Mouse (Mus musculus): ENCODE data around the gene Ppdpf. TPM values are rescaled to one million over a fixed set of nuclear protein-coding genes. Genes with fewer than 3 reads are reported as not detected.

Gene Ppdpf
- total and polyA plus RNA-seq, 3 experiments, result 60.0 to 113 (median 71.2) TPM

- DNase-seq (ENCODE audit: extremely low read depth), result no peak
- no peak for TF ChIP-seq TBP (conservative IDR thresholded peaks at IDR 0.05; ENCODE audit: low read depth, low read length)
- TF ChIP-seq MYC (IDR thresholded peaks at IDR 0.05; ENCODE audit: low read depth, low read length), result no peak
- TF ChIP-seq CTCF (conservative IDR thresholded peaks at IDR 0.05 in 1 of 2, IDR thresholded peaks at IDR 0.05 in 1 of 2; ENCODE audit: low read depth in 2 of 2, low read length in 2 of 2), result no peak
- no peak for TF ChIP-seq POLR2AphosphoS2 (IDR thresholded peaks at IDR 0.05; ENCODE audit: low read depth, low read length)
- no peak for TF ChIP-seq ZKSCAN1 (IDR thresholded peaks at IDR 0.05; ENCODE audit: borderline replicate concordance, low read depth, low read length)
- TF ChIP-seq MAFK (IDR thresholded peaks at IDR 0.05; ENCODE audit: insufficient replicate concordance, low read length), result no peak
- no peak for TF ChIP-seq ETS1 (conservative IDR thresholded peaks at IDR 0.05; ENCODE audit: low read depth, low read length)
- TF ChIP-seq EP300 (IDR thresholded peaks at IDR 0.05; ENCODE audit: low read length), result no peak
- no peak for TF ChIP-seq IRF4 (IDR thresholded peaks at IDR 0.05; ENCODE audit: low read depth, low read length)
- no peak for TF ChIP-seq RCOR1 (conservative IDR thresholded peaks at IDR 0.05; ENCODE audit: low read depth, low read length)
- TF ChIP-seq JUND (conservative IDR thresholded peaks at IDR 0.05; ENCODE audit: low read depth, low read length), result no peak
- no peak for TF ChIP-seq POLR2A (IDR thresholded peaks at IDR 0.05; ENCODE audit: low read depth, low read length)
- no peak for TF ChIP-seq SMC3 (IDR thresholded peaks at IDR 0.05; ENCODE audit: low read depth, low read length)
- TF ChIP-seq RAD21 (IDR thresholded peaks at IDR 0.05; ENCODE audit: low read depth, low read length), result no peak
- TF ChIP-seq BHLHE40 (IDR thresholded peaks at IDR 0.05; ENCODE audit: low read depth, low read length), result no peak
- no peak for TF ChIP-seq MXI1 (IDR thresholded peaks at IDR 0.05; ENCODE audit: low read depth, low read length)
- H3K79me2 ChIP-seq (replicated peaks; ENCODE audit: control insufficient read depth, extremely low read depth, insufficient read depth, poor library complexity, severe bottlenecking), result no peaks in the 10 kb centered on the region
- no peaks in the 10 kb centered on the region for H3K9me3 ChIP-seq (replicated peaks; ENCODE audit: low read length)
- dilution Hi-C loops (cut with MboI; ENCODE audit: extremely low pct_ligation_motif_present, extremely low pct_unique_long_range_greater_than_20kb, low sequenced_read_pairs), result no loop called here
- peaks cover 7% of the 10 kb centered on the region in 2 experiments; a peak in 3 of 4 replicates for H3K4me1 ChIP-seq (ENCODE audit: control insufficient read depth in 1 of 2, insufficient read depth in 2 of 2)
- no peak overlapping the region for H3K27ac ChIP-seq (ENCODE audit: insufficient read depth, low read depth)
- H3K36me3 ChIP-seq (replicated peaks in 1 of 2; ENCODE audit: control insufficient read depth in 1 of 2, insufficient read depth in 1 of 2, low read length in 1 of 2), result no peaks in the 10 kb centered on the region
- H3K4me3 ChIP-seq (replicated peaks in 1 of 3; ENCODE audit: low read depth in 2 of 3, low read length in 2 of 3, poor library complexity in 1 of 3), result no peak overlapping the region
- H3K4me2 ChIP-seq (ENCODE audit: insufficient read depth, low read depth, poor library complexity, severe bottlenecking), result no peak overlapping the region
- H3K9ac ChIP-seq (ENCODE audit: insufficient read depth, low read depth), result no peak overlapping the region
- in situ Hi-C loops (cut with MboI; ENCODE audit: low pct_ligation_motif_present, low pct_unique_long_range_greater_than_20kb, low sequenced_read_pairs), result no loop called here
- no peaks in the 10 kb centered on the region for H3K27me3 ChIP-seq (replicated peaks)
Measured at GRCm38 (mm10) chr2:181205678-181206077, 18.6 kb downstream of the Ppdpf start.

GRCm38 (mm10) chr2:181206118-181206517 is 19.1 kb downstream of the Ppdpf start:
- Histone ChIP-seq H3K4me3 (replicated peaks in 1 of 3; ENCODE audit: low read depth in 2 of 3, low read length in 2 of 3, poor library complexity in 1 of 3) (no peak overlapping the region), H3K9me3 (replicated peaks; ENCODE audit: low read length) (no peaks in the 10 kb centered on the region), H3K27ac (ENCODE audit: insufficient read depth, low read depth) (no peak overlapping the region), H3K79me2 (replicated peaks; ENCODE audit: control insufficient read depth, extremely low read depth, insufficient read depth, poor library complexity, severe bottlenecking) (no peaks in the 10 kb centered on the region), H3K9ac (ENCODE audit: insufficient read depth, low read depth) (no peak overlapping the region), H3K4me1 (ENCODE audit: control insufficient read depth in 1 of 2, insufficient read depth in 2 of 2) (0 out of 4 replicates have a peak, but pooled peaks cover 3% of the 10 kb centered on the region in 2 experiments), H3K36me3 (replicated peaks in 1 of 2; ENCODE audit: control insufficient read depth in 1 of 2, insufficient read depth in 1 of 2, low read length in 1 of 2) (no peaks in the 10 kb centered on the region), H3K4me2 (ENCODE audit: insufficient read depth, low read depth, poor library complexity, severe bottlenecking) (no peak overlapping the region), H3K27me3 (replicated peaks) (no peaks in the 10 kb centered on the region)
- dilution Hi-C loops (cut with MboI; ENCODE audit: extremely low pct_ligation_motif_present, extremely low pct_unique_long_range_greater_than_20kb, low sequenced_read_pairs) (no loop called here), in situ Hi-C loops (cut with MboI; ENCODE audit: low pct_ligation_motif_present, low pct_unique_long_range_greater_than_20kb, low sequenced_read_pairs) (no loop called here)
- DNase-seq (ENCODE audit: extremely low read depth), result no peak
- TF ChIP-seq USF2 (conservative IDR thresholded peaks at IDR 0.05; ENCODE audit: low read depth, low read length) (no peak), GABPA (IDR thresholded peaks at IDR 0.05; ENCODE audit: insufficient replicate concordance, low read depth, low read length) (no peak), JUN (IDR thresholded peaks at IDR 0.05; ENCODE audit: insufficient read depth, low read depth, low read length) (no peak), ZKSCAN1 (IDR thresholded peaks at IDR 0.05; ENCODE audit: borderline replicate concordance, low read depth, low read length) (no peak), CHD1 (IDR thresholded peaks at IDR 0.05; ENCODE audit: low read depth, low read length) (no peak), NRF1 (IDR thresholded peaks at IDR 0.05; ENCODE audit: low read depth, low read length) (no peak)
